Mouse (Mus musculus) limb, embryonic 10.5 days (tissue): ENCODE results near the gene Stoml1. TPM values are rescaled to one million over a fixed set of nuclear protein-coding genes. Genes with fewer than 3 reads are reported as not detected.
A peak's percentile ranks its signal among the peaks of the same experiment; 100 is the strongest.

ENCODE experiments used
- DNase-seq: peaks from one replicate; pipeline ENCODE4 v3.0.0-alpha.2; 2017; ENCODE audit warnings: low spot score
- H3K27ac ChIP-seq: fragments of 300-500 bp; sonication (generic); 2 replicates; pipeline ENCODE4 v1.5.1; 2016; ENCODE audit warnings: mild to moderate bottlenecking
- H3K27me3 ChIP-seq: fragments of 300-500 bp; sonication (generic); 2 replicates; pipeline ENCODE4 v1.6.1; 2016; ENCODE audit warnings: low read depth, mild to moderate bottlenecking; ENCODE audit not compliant: poor library complexity, severe bottlenecking
- H3K36me3 ChIP-seq: fragments of 300-500 bp; sonication (generic); 2 replicates; pipeline ENCODE4 v1.6.1; 2016; ENCODE audit warnings: mild to moderate bottlenecking, moderate library complexity
- H3K4me1 ChIP-seq: fragments of 300-500 bp; sonication (generic); 2 replicates; pipeline ENCODE4 v1.6.1; 2016
- H3K4me3 ChIP-seq: fragments of 300-500 bp; sonication (generic); 2 replicates; pipeline ENCODE4 v1.5.1; 2016; ENCODE audit warnings: mild to moderate bottlenecking, moderate library complexity
- H3K9me3 ChIP-seq: fragments of 300-500 bp; sonication (generic); replicated peaks from 2 replicates; pipeline ENCODE4 v1.6.1; 2016; ENCODE audit warnings: mild to moderate bottlenecking
- WGBS: fragments of 180-500 bp; shearing (Covaris S2); methylation state at CpG from one replicate; pipeline ENCODE4 v1.1.7; 2016; 5-methylcytosine and 5-hydroxymethylcytosine counted together
- polyA plus RNA-seq: library from polyadenylated mRNA; unstranded; fragments of >200 nt; fragmentation: Nextera tagmentation; extraction: Ambion mirVana; gene quantifications from 2 replicates; pipeline ENCODE4 v1.2.1, GENCODE M21; 2016

Gene Stoml1
- polyA plus RNA-seq, 1 experiment from 2014 or later, result 26.1 TPM

GRCm38 (mm10) chr9:58278821-58279723 lies 26.1 kb downstream of the Stoml1 start:
- Histone ChIP-seq H3K27me3 (no peaks in the 10 kb centered on the region), H3K4me3 (no peak overlapping the region), H3K4me1 (peaks cover 27% of the 10 kb centered on the region), H3K27ac (no peak overlapping the region), H3K9me3 (no peaks in the 10 kb centered on the region), H3K36me3 (no peaks in the 10 kb centered on the region)
- no peak for DNase-seq
- 57% methylated on average over 4 of the region's 4 CpGs for WGBS

DNA sequence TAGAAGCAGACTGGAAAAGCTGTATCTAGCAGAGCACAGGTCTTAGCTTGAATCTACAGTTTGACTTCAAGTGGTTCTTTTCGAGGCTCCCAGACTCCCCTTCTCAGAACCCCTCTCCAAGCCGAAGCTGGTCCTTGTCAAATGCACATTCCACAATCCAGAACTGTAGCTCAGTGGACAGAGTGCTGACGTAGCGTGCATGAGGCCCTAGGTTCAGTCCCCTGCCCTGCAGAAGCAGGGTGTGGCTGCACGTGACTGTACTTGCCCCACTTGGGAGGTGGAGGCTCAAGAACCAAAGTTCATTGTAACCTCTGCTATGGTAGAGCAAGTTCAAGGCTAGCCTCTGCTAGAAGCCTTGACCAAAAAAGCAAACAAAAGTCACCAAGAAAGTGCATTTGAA lies 26.8 kb downstream of the Stoml1 start:
- H3K4me3 ChIP-seq, result no peak overlapping the region
- H3K27me3 ChIP-seq, result no peaks in the 10 kb centered on the region
- H3K36me3 ChIP-seq, result no peaks in the 10 kb centered on the region
- 71% methylated on average over 5 of the region's 5 CpGs for WGBS
- H3K9me3 ChIP-seq, result no peaks in the 10 kb centered on the region
- peaks cover 21% of the 10 kb centered on the region for H3K4me1 ChIP-seq
- no peak for DNase-seq
- no peak overlapping the region for H3K27ac ChIP-seq

GRCm38 (mm10) chr9:58280259-58281109 lies 27.5 kb downstream of the Stoml1 start:
- H3K27me3 ChIP-seq, result no peaks in the 10 kb centered on the region
- H3K27ac ChIP-seq, result no peak overlapping the region
- peak; percentile 64 for DNase-seq

DNA sequence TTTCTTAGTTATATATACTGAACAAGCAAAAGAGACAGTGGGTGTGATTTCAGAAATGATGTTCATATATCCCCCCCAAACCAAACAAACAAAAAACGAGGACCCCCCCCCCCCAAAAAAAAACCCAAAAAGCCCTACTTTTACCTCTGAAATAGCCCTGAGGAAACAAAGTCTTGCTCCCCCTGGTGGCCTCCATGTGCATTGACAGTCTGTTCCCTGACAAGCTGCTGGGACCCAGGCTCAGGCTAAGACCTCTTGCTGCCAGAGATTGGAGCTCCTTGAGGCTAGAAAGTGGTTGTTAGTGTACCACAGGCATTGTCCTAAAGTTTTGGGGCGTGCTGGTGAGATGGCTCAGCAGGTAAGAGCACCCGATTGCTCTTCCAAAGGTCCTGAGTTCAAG lies 28.6 kb downstream of the Stoml1 start:
- Histone ChIP-seq H3K36me3 (no peaks in the 10 kb centered on the region), H3K4me1 (peaks cover 9% of the 10 kb centered on the region; the same call in 1 of the 2 replicates), H3K9me3 (no peaks in the 10 kb centered on the region), H3K27ac (no peak overlapping the region), H3K4me3 (no peak overlapping the region), H3K27me3 (no peaks in the 10 kb centered on the region)
- WGBS, result 63% methylated on average over 3 of the region's 3 CpGs
- DNase-seq, result peak; percentile 58

More at GRCm38 (mm10) chr9:58280259-58281109, 27.5 kb downstream of the Stoml1 start:
- no peak overlapping the region for H3K4me3 ChIP-seq
- no peaks in the 10 kb centered on the region for H3K36me3 ChIP-seq
- no peaks in the 10 kb centered on the region for H3K9me3 ChIP-seq
- peaks cover 14% of the 10 kb centered on the region for H3K4me1 ChIP-seq
- 41% methylated on average over 9 of the region's 9 CpGs for WGBS

DNA sequence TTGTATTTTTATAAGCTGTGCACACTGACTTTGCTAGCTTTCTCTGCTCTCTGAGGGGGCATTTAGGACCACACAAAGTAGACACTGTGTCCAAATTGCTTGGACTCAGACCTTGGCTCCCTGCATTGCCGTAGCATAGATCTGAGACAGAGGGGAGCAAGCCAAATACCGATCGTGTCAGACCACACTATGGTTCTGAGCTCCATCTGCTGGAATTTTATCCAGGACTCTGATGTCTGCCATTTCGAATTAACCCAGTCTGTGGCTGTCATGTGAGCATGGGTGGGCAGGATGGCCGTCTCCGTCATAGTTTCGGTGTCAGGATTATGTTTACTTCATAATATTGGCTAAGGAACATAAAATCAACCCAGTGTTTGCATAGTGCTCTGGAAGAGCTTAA lies 30.5 kb downstream of the Stoml1 start:
- Histone ChIP-seq H3K27me3 (no peaks in the 10 kb centered on the region), H3K4me1 (peaks cover 9% of the 10 kb centered on the region; the same call in 1 of the 2 replicates), H3K9me3 (no peaks in the 10 kb centered on the region), H3K27ac (no peak overlapping the region), H3K36me3 (no peaks in the 10 kb centered on the region), H3K4me3 (no peak overlapping the region)
- WGBS, result 84% methylated on average over 7 of the region's 7 CpGs
- DNase-seq, result no peak

- H3K27me3 ChIP-seq, result no peaks in the 10 kb centered on the region
- H3K9me3 ChIP-seq, result no peaks in the 10 kb centered on the region
- no peaks in the 10 kb centered on the region for H3K36me3 ChIP-seq
- WGBS, result 73% methylated on average over 1 of the region's 1 CpGs
- no peak overlapping the region for H3K27ac ChIP-seq
- H3K4me1 ChIP-seq, result peaks cover 3% of the 10 kb centered on the region; the same call in 1 of the 2 replicates
- H3K4me3 ChIP-seq, result no peak overlapping the region
- no peak for DNase-seq
Measured at GRCm38 (mm10) chr9:58289090-58289489, 36.1 kb downstream of the Stoml1 start.

- H3K27ac ChIP-seq, result no peak overlapping the region
- H3K4me1 ChIP-seq, result peaks cover 8% of the 10 kb centered on the region
- no peaks in the 10 kb centered on the region for H3K27me3 ChIP-seq
- 73% methylated on average over 2 of the region's 2 CpGs for WGBS
- no peaks in the 10 kb centered on the region for H3K36me3 ChIP-seq
- no peak overlapping the region for H3K4me3 ChIP-seq
- DNase-seq, result no peak
- no peaks in the 10 kb centered on the region for H3K9me3 ChIP-seq
Measured at GRCm38 (mm10) chr9:58289901-58290300, 36.9 kb downstream of the Stoml1 start.

- H3K4me1 ChIP-seq, result peaks cover 31% of the 10 kb centered on the region
- H3K36me3 ChIP-seq, result no peaks in the 10 kb centered on the region
- no peak for DNase-seq
- 58% methylated on average over 7 of the region's 7 CpGs for WGBS
- H3K27me3 ChIP-seq, result no peaks in the 10 kb centered on the region
- no peak overlapping the region for H3K4me3 ChIP-seq
- H3K27ac ChIP-seq, result no peak overlapping the region
- no peaks in the 10 kb centered on the region for H3K9me3 ChIP-seq
Measured at GRCm38 (mm10) chr9:58294527-58294926, 41.6 kb downstream of the Stoml1 start.

DNA sequence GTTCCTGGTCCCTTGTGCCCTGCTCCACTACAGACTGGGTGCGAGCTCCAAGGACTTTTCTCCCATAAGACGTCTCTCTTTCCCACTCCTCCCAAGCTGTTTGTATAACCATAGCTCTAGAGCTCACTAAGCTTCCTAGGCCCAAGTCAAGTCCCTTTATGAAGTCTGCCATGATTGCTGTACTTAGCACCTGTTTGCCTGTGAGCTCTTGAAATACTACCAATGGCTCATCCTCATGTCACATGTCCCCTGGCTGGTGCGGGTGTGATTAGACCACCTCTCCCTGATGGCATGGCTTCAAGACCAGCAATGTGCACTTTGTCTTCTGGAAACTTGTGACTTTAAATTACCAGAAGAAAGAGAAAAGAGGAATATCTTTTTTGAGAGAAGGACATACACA lies 42.4 kb downstream of the Stoml1 start:
- peak overlapping the region; percentile 76; the same call in 1 of the 2 replicates for H3K27ac ChIP-seq
- H3K4me1 ChIP-seq, result peaks cover 31% of the 10 kb centered on the region
- no peaks in the 10 kb centered on the region for H3K9me3 ChIP-seq
- no peak overlapping the region for H3K4me3 ChIP-seq
- no peak for DNase-seq
- H3K36me3 ChIP-seq, result no peaks in the 10 kb centered on the region
- no peaks in the 10 kb centered on the region for H3K27me3 ChIP-seq
- WGBS, result 87% methylated on average over 3 of the region's 3 CpGs

- 31% methylated on average over 9 of the region's 9 CpGs for WGBS
Measured at GRCm38 (mm10) chr9:58295766-58296361, 42.9 kb downstream of the Stoml1 start.

GRCm38 (mm10) chr9:58297065-58297464 lies 44.1 kb downstream of the Stoml1 start:
- Histone ChIP-seq H3K27ac (no peak overlapping the region), H3K36me3 (no peaks in the 10 kb centered on the region), H3K27me3 (no peaks in the 10 kb centered on the region), H3K9me3 (no peaks in the 10 kb centered on the region), H3K4me3 (no peak overlapping the region), H3K4me1 (peaks cover 28% of the 10 kb centered on the region)
- WGBS, result 87% methylated on average over 6 of the region's 6 CpGs
- no peak for DNase-seq

More at GRCm38 (mm10) chr9:58295766-58296361, 42.9 kb downstream of the Stoml1 start:
- Histone ChIP-seq H3K9me3 (no peaks in the 10 kb centered on the region), H3K4me3 (no peak overlapping the region), H3K36me3 (no peaks in the 10 kb centered on the region), H3K4me1 (peaks cover 28% of the 10 kb centered on the region), H3K27me3 (no peaks in the 10 kb centered on the region), H3K27ac (peak overlapping the region; percentile 76)
- no peak for DNase-seq

- Histone ChIP-seq H3K9me3 (no peaks in the 10 kb centered on the region), H3K4me3 (no peak overlapping the region), H3K27ac (no peak overlapping the region), H3K4me1 (peaks cover 32% of the 10 kb centered on the region), H3K27me3 (no peaks in the 10 kb centered on the region), H3K36me3 (no peaks in the 10 kb centered on the region)
- WGBS, result 76% methylated on average over 4 of the region's 4 CpGs
- no peak for DNase-seq
Measured at GRCm38 (mm10) chr9:58297961-58298477, 45.1 kb downstream of the Stoml1 start.
